Mouse (Mus musculus): Measurements from ENCODE around the gene Lrch4. TPM values are rescaled to one million over a fixed set of nuclear protein-coding genes. Genes with fewer than 3 reads are reported as not detected.

The Lrch4 gene
- total RNA-seq (2015) (37.8 and 38.0 TPM in 2 replicates), total RNA-seq (2017) (27.3 and 29.5 TPM in 2 replicates)

DNA sequence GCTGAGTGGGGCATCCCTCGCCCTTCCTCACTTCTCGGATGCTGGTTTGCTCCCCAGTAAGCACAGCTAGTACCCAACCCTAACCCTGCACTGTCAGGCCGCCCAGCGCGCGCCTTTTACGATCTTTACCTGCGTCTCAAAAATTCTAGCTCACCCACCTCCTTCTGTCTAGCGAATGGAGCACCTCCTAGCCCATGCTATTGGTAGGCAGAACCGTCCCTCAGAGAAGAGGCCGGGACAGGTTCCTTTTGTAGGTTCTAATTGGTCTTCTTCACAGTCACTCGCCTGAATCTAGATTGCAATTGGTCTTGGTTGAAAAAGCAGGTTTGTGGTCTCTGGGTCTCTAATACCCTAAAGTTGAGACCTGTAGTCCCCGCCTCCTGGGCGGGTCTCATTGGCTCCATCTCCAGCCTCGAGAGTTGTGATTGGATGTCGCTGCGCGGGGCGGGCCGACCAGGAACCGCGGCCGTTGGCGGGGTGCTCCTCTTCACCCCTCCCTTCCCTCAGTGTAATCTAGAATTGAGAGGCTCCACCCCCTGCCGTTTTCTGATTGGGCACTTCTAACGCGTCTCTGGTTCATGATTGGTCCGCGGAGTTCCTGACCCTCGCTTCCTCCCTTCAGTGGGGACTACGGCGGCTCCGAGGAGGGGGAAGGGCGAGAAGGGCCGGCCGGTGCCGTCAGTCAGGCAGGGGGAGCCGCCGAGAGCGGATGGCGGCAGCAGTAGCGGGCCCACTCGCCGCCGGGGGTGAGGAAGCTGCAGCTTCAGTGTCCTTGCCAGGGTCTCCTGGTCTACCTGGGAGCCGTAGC lies at the start of gene Lrch4, which contains the start of the genes Fbxo24 and Gm20605:
Lrch4 (plus strand) TSS at position 624 of the 808 bp plus-strand sequence.
Fbxo24 (minus strand) TSS at position 505 of the 808 bp plus-strand sequence.
Gm20605 (plus strand) TSS at position 678 of the 808 bp plus-strand sequence.
- ATAC-seq (replicated peaks; ENCODE audit: poor library complexity), result peak; percentile 81

DNA sequence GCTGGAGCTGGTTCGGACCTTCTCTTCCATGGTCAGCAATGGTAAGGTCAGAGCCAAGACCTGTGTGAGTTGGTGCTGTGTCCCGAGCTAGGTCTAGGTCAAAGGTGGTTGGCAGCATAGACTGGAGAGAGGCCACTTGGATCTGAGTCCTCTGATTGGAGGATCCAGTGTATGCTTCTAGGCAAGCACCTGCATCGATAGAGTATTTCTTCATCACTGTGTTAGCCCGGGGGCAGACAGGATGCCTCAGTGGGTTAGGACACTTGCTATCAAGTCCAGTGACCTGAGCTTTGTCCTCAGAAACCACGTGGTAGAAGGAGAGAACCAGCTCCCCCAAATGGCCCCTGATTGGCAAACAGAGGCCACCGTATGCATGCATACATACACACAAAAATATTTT lies 48.7 kb upstream of the Lrch4 start:
- no peak for ATAC-seq (replicated peaks; ENCODE audit: poor library complexity)

DNA sequence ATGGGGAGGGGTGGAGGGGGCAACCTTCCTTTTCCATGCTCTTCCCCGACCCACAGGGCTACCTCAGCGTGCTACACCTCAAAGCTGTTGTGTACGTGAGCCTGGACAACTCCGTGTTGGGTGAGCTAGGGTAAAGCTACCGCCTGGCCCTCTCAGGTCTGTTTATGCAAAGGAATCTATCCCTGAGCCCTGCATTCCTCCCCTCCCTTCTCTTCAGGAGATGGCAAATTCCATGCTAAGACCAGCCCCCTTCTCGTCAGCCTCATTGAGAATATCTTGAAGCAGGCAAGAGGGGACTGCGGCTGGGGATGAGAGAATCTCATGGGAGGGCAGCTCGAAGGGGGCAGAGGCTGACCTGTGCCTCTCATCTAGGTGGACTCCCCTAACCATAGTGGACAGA lies 46.2 kb upstream of the Lrch4 start:
- ATAC-seq (replicated peaks; ENCODE audit: poor library complexity), result no peak

DNA sequence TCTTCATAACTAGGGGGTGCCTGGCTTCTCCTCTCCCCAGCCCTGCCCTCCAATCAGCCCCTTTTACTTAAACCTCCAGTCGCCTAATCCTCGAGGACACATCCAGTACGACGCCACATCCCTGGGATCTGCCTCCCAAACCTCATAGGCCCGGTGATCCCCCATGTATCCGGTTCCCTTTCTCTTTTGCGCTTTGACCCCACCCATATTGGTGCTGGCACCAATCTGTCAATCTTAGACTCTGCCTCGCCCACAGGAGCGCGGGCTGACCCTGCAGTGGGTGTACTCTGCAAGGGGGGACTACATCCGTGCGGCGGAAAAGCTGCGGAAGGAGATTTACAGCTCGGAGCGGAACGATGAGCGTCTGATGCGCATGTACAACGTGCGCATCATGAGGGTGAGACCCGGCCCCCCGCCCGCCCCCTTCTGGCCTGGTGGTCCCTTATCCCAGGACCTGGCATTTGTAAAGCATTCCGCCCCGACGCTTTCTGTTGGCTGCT lies 45.2 kb upstream of the Lrch4 start:
- no peak for ATAC-seq (replicated peaks; ENCODE audit: poor library complexity)

DNA sequence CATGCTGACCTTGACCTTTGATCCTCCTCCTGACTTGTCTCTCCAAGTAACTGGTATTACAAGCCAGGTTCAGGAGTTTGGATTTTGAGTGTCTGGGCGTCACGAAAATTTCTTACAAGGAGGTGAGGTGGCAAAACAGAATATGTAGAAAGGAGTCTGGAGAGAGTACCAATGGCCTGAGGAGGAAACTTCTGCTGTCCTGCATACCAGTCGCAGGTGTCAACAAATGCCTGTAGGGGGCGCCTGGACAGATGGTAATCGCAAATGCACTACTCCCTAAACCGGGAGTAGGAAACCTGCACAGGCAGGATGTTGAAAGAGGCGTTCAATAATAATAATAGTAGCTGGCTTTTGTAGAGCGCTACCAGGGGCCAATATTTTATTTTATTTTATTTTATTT lies 43.9 kb upstream of the Lrch4 start:
- peak; percentile 75 for ATAC-seq (replicated peaks; ENCODE audit: poor library complexity)

DNA sequence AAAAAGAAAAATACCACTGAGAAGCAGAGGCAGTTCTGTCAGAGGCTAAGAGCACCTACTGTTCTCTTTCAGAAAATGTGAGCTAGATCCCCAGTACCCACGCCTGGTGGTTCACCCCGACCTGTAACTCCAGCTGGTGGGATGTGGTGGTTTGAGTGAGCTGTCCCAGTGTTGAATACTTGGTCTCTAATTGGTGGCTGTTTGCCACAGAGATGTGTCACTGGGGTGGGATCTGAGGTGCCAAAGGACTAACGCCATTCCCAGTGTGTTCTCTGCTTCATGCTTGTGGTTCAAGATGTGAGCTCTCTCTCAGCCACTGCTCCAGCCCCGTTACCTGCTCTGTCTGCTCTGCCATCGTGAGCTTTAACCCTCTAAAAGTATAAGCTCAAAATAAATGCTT lies 38.4 kb upstream of the Lrch4 start:
- ATAC-seq (replicated peaks; ENCODE audit: poor library complexity), result no peak

DNA sequence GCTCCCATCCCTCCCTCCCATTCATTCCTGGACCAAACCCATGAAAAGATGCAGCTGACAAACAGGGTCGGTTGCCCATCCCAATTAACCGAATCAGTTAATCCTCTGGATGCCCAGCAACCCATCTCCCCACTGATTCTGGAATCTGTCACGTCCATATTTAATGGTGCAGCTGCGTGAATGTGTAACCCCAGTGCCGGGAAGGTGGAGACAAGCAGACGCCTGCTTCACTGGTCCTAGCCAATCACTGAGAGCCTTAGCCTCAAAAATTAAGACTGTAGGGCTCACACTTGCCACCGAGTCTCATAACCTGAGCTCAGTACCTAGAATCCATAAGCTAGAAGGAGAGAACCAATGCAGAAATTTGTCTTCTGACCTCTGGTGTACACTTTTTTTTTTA lies 33.0 kb upstream of the Lrch4 start:
- ATAC-seq (replicated peaks; ENCODE audit: poor library complexity), result no peak

DNA sequence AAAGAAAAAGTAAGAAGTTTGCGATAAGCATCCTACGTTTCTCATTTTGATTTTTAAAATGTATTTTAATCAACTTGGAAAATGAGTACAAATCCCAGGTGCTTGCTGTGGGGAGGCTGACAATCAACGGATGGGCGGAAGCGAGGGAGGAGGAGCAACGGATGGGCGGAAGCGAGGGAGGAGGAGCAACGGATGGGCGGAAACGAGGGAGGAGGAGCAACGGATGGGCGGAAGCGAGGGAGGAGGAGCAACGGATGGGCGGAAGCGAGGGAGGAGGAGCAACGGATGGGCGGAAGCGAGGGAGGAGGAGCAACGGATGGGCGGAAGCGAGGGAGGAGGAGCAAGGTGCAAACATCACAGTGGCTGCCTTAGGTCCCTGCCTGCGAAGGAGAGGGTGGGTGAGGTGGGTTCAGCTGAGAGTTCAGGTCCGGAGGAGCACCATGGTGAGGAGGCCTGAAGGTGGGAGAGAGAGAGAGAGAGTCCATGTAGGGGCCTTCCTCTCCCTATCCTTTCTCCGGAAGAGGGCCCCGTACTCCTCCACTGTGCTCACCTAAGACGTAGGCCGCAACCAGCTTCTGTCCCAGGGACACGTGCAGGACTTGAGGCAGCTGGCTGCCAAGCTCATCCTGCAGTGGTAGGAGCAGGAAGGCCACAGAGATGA lies 32.2 kb upstream of the Lrch4 start:
- ATAC-seq (replicated peaks; ENCODE audit: poor library complexity), result peak; percentile 13

DNA sequence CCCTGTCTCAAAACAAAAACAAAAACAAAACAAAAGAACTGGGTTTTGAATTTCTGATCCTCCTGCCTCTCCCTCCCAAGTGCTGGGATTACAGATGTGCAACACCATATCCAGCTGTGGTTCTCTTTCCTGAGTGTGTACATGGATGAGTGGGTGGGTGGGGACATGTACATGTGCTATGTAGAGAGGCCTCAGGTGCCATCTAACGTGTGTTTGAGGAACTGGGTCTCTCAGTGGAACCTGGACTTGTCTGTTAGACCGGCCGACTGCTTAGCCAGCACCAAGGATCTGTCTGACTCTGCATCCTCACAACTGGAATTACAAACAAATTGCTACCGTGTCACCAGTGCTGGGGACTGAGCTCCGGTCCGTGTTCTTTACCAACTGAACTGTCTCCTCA lies 31.3 kb upstream of the Lrch4 start:
- no peak for ATAC-seq (replicated peaks; ENCODE audit: poor library complexity)

DNA sequence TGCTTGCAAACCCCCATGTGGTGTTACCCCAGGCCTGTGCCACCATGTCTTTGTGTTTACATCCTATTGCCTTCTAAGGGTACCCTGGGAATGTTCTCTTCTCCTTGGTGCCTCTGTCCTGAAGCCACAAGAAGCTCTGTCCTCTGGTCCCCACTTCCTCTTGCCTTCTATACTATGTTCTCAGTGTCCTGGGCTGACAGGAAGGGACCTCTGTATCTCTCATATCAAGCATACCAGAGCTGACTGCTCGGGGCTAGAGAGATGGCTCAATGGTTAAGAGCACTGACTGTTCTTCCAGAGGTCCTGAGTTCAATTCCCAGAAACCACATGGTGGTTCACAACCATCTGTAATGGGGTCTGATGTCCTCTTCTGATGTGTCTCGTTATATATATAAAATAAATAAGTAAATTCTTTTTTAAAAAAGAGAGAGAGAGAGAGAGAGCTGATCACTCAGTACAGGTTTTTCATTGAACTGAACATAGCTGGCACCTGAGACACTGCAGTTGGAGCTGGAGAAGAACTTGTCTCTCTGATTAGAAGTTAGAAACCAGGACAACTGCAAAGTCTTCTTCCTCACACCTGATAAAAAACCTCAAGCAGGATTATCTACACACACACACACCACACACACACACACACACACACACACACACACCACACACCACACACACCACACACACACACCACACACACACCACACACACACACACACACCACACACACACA lies 30.7 kb upstream of the Lrch4 start:
- no peak for ATAC-seq (replicated peaks; ENCODE audit: poor library complexity)

DNA sequence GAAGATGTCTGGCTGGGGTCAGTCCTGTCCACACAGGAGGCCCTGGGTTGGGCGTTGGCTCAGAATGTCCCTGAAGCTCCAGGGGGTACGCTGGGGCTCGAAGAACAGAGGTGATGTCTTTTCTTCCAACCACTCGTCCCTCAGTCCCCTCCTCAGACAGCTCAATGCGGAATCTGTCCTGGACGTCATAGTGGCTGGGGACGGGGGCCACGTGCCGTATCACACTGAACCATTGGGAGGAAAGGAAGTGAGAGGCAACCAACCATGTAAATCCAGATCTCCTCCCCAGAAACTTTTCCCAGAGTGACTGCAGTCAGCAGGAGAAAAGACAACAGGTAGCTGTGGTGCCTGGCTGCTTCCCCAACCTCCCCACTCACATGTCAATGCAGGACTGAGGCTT lies 29.3 kb upstream of the Lrch4 start:
- peak; percentile 3; the same call in 1 of the 2 replicates for ATAC-seq (replicated peaks; ENCODE audit: poor library complexity)

DNA sequence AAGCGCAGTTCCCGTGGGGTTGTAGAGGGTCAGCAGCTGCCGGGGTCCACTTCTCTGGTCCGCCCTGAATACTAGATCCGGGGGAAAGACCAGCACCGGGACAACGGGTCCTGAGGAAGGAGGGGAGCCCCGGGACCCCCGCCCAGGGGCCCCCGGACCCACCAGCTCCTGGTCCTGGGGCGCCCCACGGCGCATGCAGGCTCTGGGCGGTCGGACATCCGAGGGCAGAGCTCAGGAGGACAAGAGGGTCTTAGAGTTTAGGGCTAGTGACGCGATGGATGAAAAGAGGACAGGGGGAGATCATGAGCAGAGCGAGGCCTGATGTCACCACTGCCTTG lies 28.7 kb upstream of the Lrch4 start:
- peak; percentile 9 for ATAC-seq (replicated peaks; ENCODE audit: poor library complexity)

DNA sequence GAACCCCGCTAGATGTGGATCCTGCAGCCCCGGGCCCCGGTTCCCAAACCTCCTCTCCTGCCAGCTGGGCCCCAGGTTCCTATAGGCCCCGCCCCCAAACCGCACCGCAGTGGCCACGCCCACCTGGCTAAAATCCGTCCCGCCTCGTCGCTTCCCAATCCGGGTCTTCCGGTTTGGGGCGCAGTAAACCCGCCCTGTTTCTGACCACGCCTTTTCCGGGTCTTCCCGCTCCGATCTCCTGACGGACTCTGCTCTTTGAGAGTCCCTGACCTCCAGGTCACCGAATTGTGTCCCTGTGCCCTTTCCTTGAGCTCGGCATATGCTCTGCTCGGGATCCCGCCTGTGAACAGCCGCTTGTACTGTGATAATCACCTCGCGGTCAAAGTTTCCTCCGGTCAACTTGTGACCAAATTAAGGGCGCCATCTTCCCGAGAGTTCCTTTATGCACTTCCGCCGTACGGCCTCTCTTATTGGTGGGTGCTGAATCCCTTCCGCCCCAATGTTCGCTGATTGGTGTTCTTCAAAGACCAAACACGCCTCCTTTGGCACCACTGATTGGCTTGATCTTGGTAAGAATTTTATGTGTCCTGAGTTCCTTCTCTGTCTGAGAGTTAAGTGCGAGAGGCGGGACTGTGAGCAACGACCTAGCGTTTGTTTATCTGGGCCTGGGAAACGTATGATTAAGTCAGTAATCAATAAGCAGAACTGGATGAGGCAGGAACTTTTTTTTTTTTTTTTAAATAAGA lies 28.1 kb upstream of the Lrch4 start, which contains the start of gene Mospd3:
Mospd3 (minus strand) TSS at position 440 of the 746 bp plus-strand sequence.
- ATAC-seq (replicated peaks; ENCODE audit: poor library complexity), result peak; percentile 76

DNA sequence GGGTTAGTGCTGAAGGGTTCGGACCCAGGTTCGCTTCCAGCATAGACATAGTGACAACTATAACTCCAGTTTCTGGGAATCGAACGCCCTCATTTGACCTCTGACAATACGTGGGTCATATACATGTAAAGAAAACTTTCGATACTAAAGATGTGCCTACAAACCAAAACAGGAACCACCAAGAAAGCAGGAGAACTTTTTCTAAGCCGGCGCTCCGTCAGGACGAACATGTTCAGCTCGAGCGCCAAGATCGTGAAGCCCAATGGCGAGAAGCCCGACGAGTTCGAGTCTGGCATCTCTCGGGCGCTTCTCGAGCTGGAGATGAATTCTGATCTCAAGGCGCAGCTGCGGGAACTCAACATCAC lies 27.6 kb upstream of the Lrch4 start:
- no peak for ATAC-seq (replicated peaks; ENCODE audit: poor library complexity)

DNA sequence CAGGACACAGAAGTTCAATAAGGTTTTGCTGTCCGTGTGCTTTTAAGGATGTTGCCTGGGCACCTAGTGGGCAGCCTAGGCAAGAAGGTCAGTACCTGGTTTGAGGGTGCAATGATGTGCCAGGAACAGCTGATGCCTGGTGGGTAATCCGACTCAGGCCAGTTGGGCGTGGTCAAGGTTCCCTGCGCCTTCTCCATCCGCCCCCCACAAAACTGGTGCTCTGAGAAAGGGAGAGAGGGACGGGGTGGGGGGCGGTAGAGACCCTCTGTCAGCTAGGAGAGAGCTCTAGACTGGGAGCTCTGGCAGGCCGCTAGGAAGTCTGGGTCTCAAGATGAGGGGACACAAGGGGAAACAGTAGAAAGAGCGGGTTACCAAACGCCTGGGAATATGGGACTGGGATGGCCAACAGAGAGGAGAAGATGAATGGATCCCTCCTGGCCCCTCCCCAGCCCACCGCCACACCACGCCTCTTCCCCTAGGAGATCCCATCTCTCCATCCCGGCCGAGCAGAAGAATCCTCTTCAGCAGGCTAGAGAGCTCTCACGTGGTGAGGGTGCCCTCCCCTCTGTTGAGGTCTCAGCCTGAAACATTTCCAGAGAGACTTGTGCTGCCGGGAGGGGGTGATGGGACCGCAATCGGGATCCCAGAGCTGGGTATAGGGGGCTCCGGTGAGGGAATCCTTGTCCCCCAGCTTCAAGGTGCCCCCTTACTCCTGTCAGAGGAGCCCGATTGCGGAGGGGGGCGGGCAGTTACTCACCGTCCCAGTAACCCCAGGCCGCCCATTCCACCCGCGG lies 20.9 kb upstream of the Lrch4 start:
- no peak for ATAC-seq (replicated peaks; ENCODE audit: poor library complexity)

DNA sequence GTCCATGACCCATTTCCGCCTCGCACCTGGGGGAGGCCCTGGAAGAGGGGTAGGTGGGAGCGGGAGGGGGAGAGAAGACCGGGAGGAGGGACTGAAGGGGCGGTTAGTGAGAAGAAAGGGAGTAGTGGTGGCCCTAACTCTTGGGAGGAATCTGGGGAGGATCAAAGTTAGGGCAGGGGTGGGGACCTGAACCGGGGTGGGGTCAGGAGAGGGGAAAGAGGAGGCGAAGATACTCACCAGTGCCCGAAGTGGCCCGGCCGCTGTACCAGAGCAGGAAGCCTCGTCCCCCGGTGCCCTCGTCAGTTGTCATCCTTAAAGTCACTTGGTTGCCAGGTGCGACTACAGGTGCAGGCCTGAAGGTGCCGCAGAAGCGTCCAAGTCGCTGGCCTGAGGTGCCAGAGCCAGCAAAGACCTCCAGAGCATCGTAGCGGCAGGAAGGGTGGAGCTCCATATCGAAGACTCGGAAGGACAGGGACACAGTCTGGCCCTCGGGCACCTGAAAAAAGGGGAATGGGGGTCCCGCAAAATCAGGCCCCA lies 20.2 kb upstream of the Lrch4 start:
- no peak for ATAC-seq (replicated peaks; ENCODE audit: poor library complexity)

DNA sequence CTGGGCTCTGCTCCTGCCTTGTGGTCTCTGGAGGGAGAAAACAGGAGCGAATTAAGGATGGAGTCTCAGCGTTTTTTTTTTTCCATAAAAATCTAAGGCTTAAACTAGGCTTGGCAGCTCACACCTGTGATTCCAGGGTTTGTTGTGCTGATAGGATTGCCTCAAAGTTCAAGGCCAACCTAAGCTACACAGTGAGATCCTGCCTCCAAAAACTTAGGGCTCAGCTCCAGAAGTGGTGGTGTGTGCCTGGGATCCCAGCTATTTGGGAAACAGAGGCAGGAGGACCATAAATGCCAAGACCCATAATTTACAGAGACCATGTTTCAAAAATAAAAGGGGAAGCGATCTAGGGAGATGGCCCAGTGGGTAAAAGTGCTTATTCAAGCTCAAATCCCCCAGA lies 19.6 kb upstream of the Lrch4 start:
- ATAC-seq (replicated peaks; ENCODE audit: poor library complexity), result no peak

DNA sequence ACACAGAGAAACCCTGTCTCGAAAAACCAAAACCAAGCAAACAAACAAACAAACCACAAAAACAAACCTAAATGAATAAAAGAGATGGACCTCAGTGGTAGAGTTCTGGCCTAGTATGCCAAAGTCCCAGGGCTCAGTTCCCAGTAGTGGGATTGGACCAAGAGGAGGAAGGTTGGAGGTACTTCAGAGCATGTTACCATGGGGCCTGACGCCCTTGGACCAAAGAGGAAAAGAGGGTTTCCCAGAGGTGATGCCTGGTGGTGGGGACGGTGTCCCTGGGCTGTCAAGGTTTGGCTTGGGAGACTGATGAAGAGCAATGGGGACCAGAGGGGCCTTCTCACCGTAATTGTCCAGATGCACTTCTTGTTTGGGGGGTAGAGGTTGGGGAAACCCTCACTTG lies 18.9 kb upstream of the Lrch4 start:
- no peak for ATAC-seq (replicated peaks; ENCODE audit: poor library complexity)

DNA sequence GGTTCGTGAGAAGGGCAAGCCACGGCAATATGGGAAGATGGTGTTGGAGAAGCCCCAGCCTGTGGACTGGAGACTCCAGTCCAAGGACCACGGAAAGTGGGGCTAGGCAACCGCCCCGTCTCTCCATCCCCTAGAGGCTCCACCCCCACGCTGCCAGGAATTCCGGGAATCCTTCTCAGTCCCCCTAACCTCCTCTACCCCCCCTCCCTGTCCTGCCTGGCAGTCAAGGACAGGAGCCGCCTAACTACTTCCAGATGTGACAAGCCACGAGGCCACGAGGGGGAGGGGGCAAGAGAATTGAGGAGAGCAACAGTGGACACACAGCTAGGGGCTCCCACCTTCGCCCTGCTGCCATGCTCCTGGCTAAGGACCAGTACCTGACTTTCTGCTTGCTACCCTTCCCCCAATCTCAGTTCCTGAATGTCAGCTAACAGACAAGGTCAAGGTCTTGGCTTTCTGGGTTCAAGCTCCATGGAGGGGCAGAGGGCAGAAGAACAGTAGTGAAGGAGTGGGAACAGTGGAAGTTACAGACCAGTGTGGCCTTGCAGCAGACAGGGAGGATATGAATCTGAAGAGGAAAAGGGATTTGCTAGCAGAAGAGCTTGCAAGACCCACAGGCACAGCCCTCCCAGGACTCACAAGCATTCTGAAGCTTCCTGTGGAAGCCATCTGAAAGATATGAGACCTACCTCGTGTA lies 18.2 kb upstream of the Lrch4 start:
- no peak for ATAC-seq (replicated peaks; ENCODE audit: poor library complexity)
